Mouse (Mus musculus): ENCODE data around the gene Acp2. TPM values are rescaled to one million over a fixed set of nuclear protein-coding genes. Genes with fewer than 3 reads are reported as not detected.
A peak's percentile ranks its signal among the peaks of the same experiment; 100 is the strongest.

The Acp2 gene
- total RNA-seq, 1 experiment from 2014 or later, result 39.4 TPM

GRCm38 (mm10) chr2:91256256-91257125 is 53.8 kb downstream of the Acp2 start:
- DNase-seq, result peak; percentile 82

- DNase-seq, result peak; percentile 65
Observed at GRCm38 (mm10) chr2:91257126-91257980, 54.7 kb downstream of the Acp2 start.

GRCm38 (mm10) chr2:91258054-91258453 is 55.4 kb downstream of the Acp2 start:
- DNase-seq, result no peak

DNA sequence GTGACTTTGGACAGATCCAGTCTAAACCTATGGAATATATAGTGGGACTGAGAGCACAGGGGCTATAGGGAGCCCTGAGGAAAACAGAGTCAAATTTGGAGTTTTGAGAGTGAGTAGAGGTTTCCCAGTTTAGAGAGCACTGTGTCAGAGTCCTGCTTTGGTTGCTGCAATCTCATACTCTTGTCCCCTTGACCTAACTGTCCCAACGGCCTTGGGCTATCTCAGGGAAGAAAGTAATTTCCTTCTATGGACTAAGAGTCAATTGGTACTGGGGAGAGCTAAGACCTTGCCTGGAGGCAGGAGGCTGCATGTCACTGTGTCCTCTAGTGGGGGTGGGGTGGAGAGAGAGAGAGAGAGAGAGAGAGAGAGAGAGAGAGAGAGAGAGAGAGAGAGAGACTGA is 56.1 kb downstream of the Acp2 start:
- no peak for DNase-seq

GRCm38 (mm10) chr2:91259493-91259892 is 56.8 kb downstream of the Acp2 start:
- no peak for DNase-seq

Other genes starting within 250 kb of the Acp2 start
- 1.4 and 2.4 TPM in 2 replicates for gene Rapsn, start 167.3 kb upstream of the Acp2 start, total RNA-seq (2021)
- gene Psmc3, start 148.9 kb upstream of the Acp2 start, total RNA-seq (2021), result 179 and 190 TPM in 2 replicates
- gene Slc39a13, start 132.5 kb upstream of the Acp2 start, total RNA-seq (2021), result 24.1 and 27.3 TPM in 2 replicates
- gene Spi1, start 120.5 kb upstream of the Acp2 start, total RNA-seq (2021), result 2.9 and 5.4 TPM in 2 replicates
- 0.15 TPM in 1 of 2 replicates, not detected in the other for gene Mybpc3, start 84.7 kb upstream of the Acp2 start, total RNA-seq (2021)
- gene Madd, start 19.0 kb upstream of the Acp2 start, total RNA-seq (2021), result 18.8 and 26.1 TPM in 2 replicates
- gene Nr1h3, start 51 bp upstream of the Acp2 start, total RNA-seq (2021), result 41.7 and 45.0 TPM in 2 replicates
- 10.0 and 12.1 TPM in 2 replicates for gene Ddb2, start 34.1 kb downstream of the Acp2 start, total RNA-seq (2021)
- 55.2 and 61.7 TPM in 2 replicates for gene Pacsin3, start 53.1 kb downstream of the Acp2 start, total RNA-seq (2021)
- gene Arfgap2, start 62.1 kb downstream of the Acp2 start, total RNA-seq (2021), result 82.6 and 83.6 TPM in 2 replicates
- gene 1110051M20Rik, start 241.8 kb downstream of the Acp2 start, total RNA-seq (2021), result 14.9 TPM in 2 replicates